Mouse (Mus musculus) stomach, postnatal 0 days (tissue): ENCODE measurements around the gene Anp32a. TPM values are rescaled to one million over a fixed set of nuclear protein-coding genes. Genes with fewer than 3 reads are reported as not detected.

ENCODE experiments used
- ATAC-seq: fragments of 200-750 bp; cut with Nextera tagmentation; 2 replicates; pipeline ENCODE4 v1.8.0; 2017; ENCODE audit not compliant: low FRiP score, low TSS enrichment
- DNase-seq: peaks from one replicate; pipeline ENCODE4 v3.0.0-alpha.2; 2016; ENCODE audit warnings: low spot score
- H3K27ac ChIP-seq: fragments of 300-500 bp; sonication (generic); replicated peaks from 2 replicates; pipeline ENCODE4 v1.5.1; 2014; ENCODE audit warnings: mild to moderate bottlenecking, control low read depth
- H3K27me3 ChIP-seq: fragments of 300-500 bp; sonication (generic); 2 replicates; pipeline ENCODE4 v1.6.1; 2014; ENCODE audit warnings: low read length; ENCODE audit not compliant: control insufficient read depth, insufficient read depth
- H3K36me3 ChIP-seq: fragments of 300-500 bp; sonication (generic); 2 replicates; pipeline ENCODE4 v1.6.1; 2014; ENCODE audit warnings: low read length, mixed read lengths; ENCODE audit not compliant: control insufficient read depth, insufficient read depth
- H3K4me1 ChIP-seq: fragments of 300-500 bp; sonication (generic); replicated peaks from 2 replicates; pipeline ENCODE4 v1.6.1; 2014; ENCODE audit warnings: antibody characterized with exemption; ENCODE audit not compliant: control insufficient read depth, insufficient read depth
- H3K4me2 ChIP-seq: fragments of 300-500 bp; sonication (generic); replicated peaks from 2 replicates; pipeline ENCODE4 v1.6.1; 2014; ENCODE audit warnings: low read depth, mild to moderate bottlenecking, control low read depth, moderate library complexity
- H3K4me3 ChIP-seq: fragments of 300-500 bp; sonication (generic); 2 replicates; pipeline ENCODE4 v1.5.1; 2014; ENCODE audit warnings: low read depth, low read length, control low read depth
- H3K9ac ChIP-seq: fragments of 300-500 bp; sonication (generic); 2 replicates; pipeline ENCODE4 v1.6.1; 2014; ENCODE audit warnings: mild to moderate bottlenecking, low read length, control low read depth, mixed read lengths
- H3K9me3 ChIP-seq: fragments of 300-500 bp; sonication (generic); 2 replicates; pipeline ENCODE4 v1.6.1; 2016; ENCODE audit warnings: low read length; ENCODE audit not compliant: control insufficient read depth
- CTCF ChIP-seq: IDR thresholded peaks from 2 replicates; pipeline ENCODE4 v1.5.1; 2016; ENCODE audit warnings: antibody characterized with exemption, low read depth, mild to moderate bottlenecking, moderate library complexity
- EP300 ChIP-seq: optimal IDR thresholded peaks from 2 replicates; pipeline ENCODE3; 2016; ENCODE audit warnings: antibody characterized with exemption
- WGBS: fragments of 180-500 bp; shearing (Covaris S2); extraction: QIAGEN DNeasy Blood & Tissue Kit; methylation state at CpG from one replicate; pipeline ENCODE4 v1.1.7; 2014; 5-methylcytosine and 5-hydroxymethylcytosine counted together
- polyA plus RNA-seq: library from polyadenylated mRNA; unstranded; fragments of >200 nt; fragmentation: Nextera tagmentation; extraction: Ambion mirVana; gene quantifications from 2 replicates; pipeline ENCODE4 v1.2.1, GENCODE M21; 2015

The Anp32a gene
- polyA plus RNA-seq, 1 experiment from 2014 or later, result 89.9 TPM

- Histone ChIP-seq H3K4me2 (no peak overlapping the region), H3K36me3 (no peaks in the 10 kb centered on the region), H3K9ac (no peak overlapping the region), H3K4me3 (no peak overlapping the region), H3K9me3 (no peaks in the 10 kb centered on the region), H3K4me1 (0 out of 2 replicates have a peak, but pooled peaks cover 2% of the 10 kb centered on the region), H3K27me3 (no peaks in the 10 kb centered on the region), H3K27ac (no peak overlapping the region)
- no peak for ATAC-seq
- WGBS, result 52% methylated on average over 5 of the region's 5 CpGs
- no peak for DNase-seq
- TF ChIP-seq CTCF (no peak), EP300 (no peak)
These were observed 84.2 kb downstream of the Anp32a start for GRCm38 (mm10) chr9:62425265-62425664.

GRCm38 (mm10) chr9:62426021-62426420 is 84.9 kb downstream of the Anp32a start:
- DNase-seq, result no peak
- H3K4me2 ChIP-seq, result no peak overlapping the region
- ATAC-seq, result no peak
- no peak overlapping the region for H3K4me3 ChIP-seq
- no peak overlapping the region for H3K27ac ChIP-seq
- no peaks in the 10 kb centered on the region for H3K9me3 ChIP-seq
- no peak for TF ChIP-seq EP300
- TF ChIP-seq CTCF, result no peak
- H3K4me1 ChIP-seq, result no peaks in the 10 kb centered on the region
- H3K27me3 ChIP-seq, result no peaks in the 10 kb centered on the region
- H3K36me3 ChIP-seq, result no peaks in the 10 kb centered on the region
- H3K9ac ChIP-seq, result no peak overlapping the region
- WGBS, result 91% methylated on average over 19 of the region's 19 CpGs

- Histone ChIP-seq H3K4me2 (no peak overlapping the region), H3K9ac (no peak overlapping the region), H3K9me3 (no peaks in the 10 kb centered on the region), H3K27ac (no peak overlapping the region), H3K27me3 (no peaks in the 10 kb centered on the region), H3K4me3 (no peak overlapping the region), H3K36me3 (no peaks in the 10 kb centered on the region), H3K4me1 (no peaks in the 10 kb centered on the region)
- TF ChIP-seq CTCF (no peak), EP300 (no peak)
- ATAC-seq (no peak), DNase-seq (no peak)
- WGBS, result 90% methylated on average over 6 of the region's 6 CpGs
These were observed 85.4 kb downstream of the Anp32a start for GRCm38 (mm10) chr9:62426531-62426930.

- Histone ChIP-seq H3K36me3 (no peaks in the 10 kb centered on the region), H3K9me3 (no peaks in the 10 kb centered on the region), H3K9ac (no peak overlapping the region), H3K27ac (no peak overlapping the region), H3K4me2 (no peak overlapping the region), H3K4me1 (no peaks in the 10 kb centered on the region), H3K4me3 (no peak overlapping the region), H3K27me3 (no peaks in the 10 kb centered on the region)
- peak; percentile 76 for ATAC-seq
- DNase-seq, result peak; percentile 77
- 62% methylated on average over 8 of the region's 8 CpGs for WGBS
- TF ChIP-seq EP300, result no peak
- TF ChIP-seq CTCF, result no peak
These were observed 85.9 kb downstream of the Anp32a start for GRCm38 (mm10) chr9:62427010-62427409.

Other genes starting within 250 kb of the Anp32a start
- 10.8 and 11.2 TPM in 2 replicates for gene Glce, start 218.6 kb upstream of the Anp32a start, polyA plus RNA-seq
- not detected in 2 replicates for gene Spesp1, start 59.1 kb upstream of the Anp32a start, polyA plus RNA-seq
- 4.9 and 5.4 TPM in 2 replicates for gene Coro2b, start 195.8 kb downstream of the Anp32a start, polyA plus RNA-seq